Mouse (Mus musculus): ENCODE measurements at regions not wholly inside any gene's neighbourhood (a gene's known extent, or its start where the extent isn't known, plus 50 kb on each side); places are given as distances from the start of the nearest gene placed in this dataset.
A peak's percentile ranks its signal among the peaks of the same experiment; 100 is the strongest.

- no peak for DNase-seq
These were observed 162.2 kb upstream of the Brinp1 start for GRCm38 (mm10) chr4:69116353-69116752.

GRCm38 (mm10) chr4:69105188-69105587 lies 151.0 kb upstream of the Brinp1 start:
- no peak for DNase-seq

DNA sequence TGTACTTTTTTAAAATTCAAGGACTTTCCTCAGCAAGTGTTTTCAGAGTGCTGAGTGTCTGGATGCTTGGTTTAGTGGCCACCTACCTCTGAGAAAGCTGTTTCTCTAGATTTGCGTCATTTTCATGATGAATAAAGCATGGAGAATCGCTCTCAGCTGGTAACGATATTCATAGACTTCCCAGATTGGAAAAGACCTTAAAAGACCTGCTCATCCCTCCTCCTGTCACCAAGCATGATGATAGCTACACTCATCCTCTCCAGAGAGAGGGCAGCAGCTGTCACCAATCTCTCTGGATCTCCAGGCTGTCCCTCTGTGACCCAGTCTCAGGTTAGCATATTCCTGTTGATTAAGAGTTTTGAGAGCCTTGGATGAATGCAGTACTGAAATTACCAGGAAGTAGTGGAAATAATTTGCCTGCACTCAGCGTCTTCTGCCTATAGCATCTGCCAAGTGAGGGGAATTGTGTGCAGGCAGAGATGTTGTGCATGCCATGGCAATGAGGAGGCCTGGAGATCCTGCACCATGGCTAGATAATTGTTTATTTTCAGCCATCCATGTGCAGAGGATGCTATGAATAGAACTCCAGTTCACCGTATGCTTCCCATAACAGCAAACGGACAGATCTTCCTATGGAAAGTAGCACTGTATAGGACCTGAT lies 141.7 kb upstream of the Brinp1 start:
- DNase-seq = peak; percentile 38

DNA sequence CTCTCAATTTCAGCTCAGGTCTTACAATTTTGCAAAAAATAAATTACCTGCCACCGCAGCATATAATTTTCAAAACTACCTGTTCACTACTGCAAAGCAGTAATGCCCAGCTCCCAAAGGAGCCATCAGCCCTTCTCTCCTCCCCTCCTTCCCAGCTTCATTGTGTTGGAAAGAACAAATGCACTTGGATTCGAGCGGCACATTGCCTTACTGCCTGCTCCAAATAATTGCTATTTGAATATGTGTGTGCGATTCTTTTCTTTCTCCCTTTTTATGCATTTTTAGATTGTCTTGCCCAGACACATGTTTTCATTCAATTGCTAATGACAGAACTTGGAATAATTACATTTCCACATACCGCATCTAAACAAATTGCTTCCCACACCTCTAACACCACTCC lies 123.9 kb upstream of the Brinp1 start:
- DNase-seq = no peak

DNA sequence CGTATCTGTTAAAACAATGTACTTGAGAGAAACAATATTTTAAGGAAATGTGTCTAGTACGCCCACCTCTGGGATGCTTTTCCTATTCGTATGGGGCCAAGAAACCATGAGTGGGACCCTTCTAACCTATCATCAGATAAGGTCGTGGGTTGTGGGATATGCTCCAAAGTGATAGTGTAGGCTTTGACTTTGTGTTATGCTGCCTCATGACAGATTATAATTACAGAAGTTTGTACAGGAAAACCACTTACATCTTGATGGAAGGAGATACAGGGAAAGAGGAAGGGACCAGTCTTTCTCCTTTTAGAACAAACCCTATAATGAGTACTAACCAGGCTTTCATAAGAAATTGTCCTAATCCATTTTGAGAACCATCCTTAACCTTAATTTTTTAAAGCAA lies 123.1 kb upstream of the Brinp1 start:
- DNase-seq = no peak

GRCm38 (mm10) chr4:69039645-69040342 lies 85.6 kb upstream of the Brinp1 start:
- DNase-seq = no peak

- no peak for DNase-seq
These were observed 80.0 kb upstream of the Brinp1 start for GRCm38 (mm10) chr4:69034166-69034565.

DNA sequence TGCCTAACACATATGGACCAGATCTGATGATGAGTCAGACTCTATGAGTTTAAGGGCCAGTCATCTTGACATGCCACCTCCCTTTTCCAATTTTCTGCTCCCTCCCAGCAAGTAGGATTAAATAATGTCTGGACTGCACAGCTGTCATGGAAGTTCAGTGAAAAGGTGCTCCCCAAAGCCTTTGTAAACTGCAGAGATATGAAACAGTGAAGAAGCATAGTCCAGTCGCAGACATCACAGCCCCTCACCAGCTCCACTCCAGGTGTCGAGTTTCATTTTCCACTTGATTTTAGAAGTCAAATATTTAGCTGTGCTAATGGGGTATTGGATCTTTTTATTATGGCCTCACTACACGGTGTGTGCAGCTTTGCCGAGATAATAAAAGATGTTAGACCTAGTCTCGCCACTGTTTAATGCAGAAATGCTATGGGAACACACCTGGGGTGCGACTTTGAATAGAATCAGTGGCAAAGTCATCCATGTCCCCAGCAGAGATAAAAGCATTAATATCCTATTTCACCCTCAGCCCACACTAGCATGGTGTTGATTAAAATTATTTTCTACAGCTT lies 66.0 kb upstream of the Brinp1 start:
- no peak for DNase-seq

DNA sequence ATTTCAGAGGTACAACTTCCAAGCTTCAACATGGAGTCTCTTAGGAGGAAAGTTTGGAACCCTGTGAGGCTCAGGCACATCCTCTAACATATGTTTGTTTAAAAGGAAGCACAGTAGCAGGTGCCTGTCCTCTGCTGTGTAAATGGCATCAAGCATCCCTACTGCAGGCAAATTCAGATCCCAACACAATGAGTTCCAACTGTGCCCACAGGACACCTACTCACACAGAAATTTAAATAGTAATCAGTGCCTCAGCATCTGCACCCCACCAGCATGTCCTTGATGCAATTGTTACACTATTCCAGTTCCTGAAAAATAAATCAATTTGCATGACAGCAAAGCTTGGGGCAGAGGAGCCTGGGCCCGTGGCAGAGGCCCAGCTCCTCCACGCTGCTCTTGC lies 61.2 kb upstream of the Brinp1 start:
- DNase-seq = peak; percentile 12

Measured in right cerebral cortex, postnatal 25 days (tissue).